Mouse (Mus musculus) cerebellum, adult 11 months (tissue): Measurements from ENCODE around the gene 4931406C07Rik.
"Not testable (repeated sequence)": the region's sequence is repeated elsewhere in the genome, so short reads cannot be mapped to it uniquely, and the experiment has no call there.

ENCODE experiments used
- DNase-seq: peaks from one replicate; pipeline ENCODE4 v3.0.0; 2022

Gene 4931406C07Rik

DNA sequence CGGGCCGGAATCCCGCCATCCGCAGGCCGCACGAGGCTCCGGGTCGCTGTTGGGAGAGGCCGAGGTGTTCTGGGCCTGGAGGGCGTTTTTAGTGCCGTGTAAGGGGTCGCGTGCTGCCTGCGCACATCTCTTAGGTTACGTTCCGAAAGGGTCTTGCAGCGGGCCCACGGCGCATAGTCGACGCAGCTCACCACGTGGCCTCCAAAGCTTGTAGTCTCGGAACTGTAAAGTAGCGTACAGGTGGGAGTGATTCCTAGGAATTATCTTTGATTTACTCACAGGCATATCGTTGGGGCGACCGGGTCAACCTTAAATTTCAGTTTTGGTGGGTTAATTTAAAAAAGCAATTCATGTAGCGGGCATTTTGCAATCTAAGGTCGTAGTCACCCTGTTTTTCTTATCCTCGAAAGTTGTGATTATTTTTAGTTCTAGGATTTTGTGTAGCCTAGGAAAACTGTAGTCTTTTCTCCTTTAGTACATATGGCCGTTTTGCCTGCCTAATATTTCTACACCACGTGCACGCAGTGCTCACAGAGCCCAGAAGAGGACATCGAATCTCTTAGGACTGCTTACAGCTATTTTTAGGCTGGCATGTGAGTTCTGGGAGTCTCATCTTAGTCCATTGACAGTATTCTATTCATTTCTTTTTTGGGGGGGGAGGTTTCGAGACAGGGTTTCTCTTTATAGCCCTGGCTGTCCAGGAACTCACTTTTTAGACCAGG, at the start of gene 4931406C07Rik:
4931406C07Rik (minus strand) TSS at position 51 of the 722 bp plus-strand sequence.
- no peak for DNase-seq

DNA sequence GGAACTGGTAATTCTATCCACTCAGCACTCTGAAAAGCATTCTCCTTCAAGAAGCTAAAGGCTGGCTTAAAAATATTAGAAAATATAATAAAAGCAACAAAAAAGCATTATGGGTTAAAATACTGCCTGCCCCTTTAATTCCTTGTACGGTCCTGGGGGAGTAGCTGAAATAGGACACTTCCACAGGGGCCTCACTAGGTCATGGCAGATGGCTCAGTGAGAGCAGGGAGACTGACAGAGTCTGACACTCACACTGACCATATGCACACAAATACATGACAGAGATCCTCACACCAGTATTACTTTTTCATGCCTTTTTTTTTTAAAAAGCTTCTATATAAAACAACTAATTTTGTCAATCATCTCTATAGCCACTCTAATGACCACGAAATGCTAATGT, 43.7 kb upstream of the 4931406C07Rik start:
- DNase-seq: no peak

GRCm38 (mm10) chr9:15337776-15338175, 31.5 kb upstream of the 4931406C07Rik start:
- no peak for DNase-seq

GRCm38 (mm10) chr9:15318170-15318742, 12.0 kb upstream of the 4931406C07Rik start:
- DNase-seq: no peak

GRCm38 (mm10) chr9:15317223-15318169, 11.2 kb upstream of the 4931406C07Rik start:
- no peak for DNase-seq

DNA sequence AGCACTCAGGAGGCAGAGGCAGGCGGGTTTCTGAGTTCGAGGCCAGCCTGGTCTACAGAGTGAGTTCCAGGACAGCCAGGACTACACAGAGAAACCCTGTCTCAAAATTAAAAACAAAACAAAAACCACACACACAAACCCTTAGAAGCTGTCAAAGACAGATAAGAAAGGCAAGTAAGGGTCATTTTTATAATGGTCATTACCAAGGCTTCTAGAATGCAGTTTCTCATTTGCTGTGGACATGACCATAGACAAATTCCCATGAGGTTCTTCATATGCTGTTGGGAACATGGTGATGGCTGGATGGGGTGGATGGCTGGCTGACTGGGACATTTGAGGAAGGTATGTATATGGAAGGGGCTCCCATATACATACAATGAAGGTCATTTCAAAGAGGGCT, 10.0 kb upstream of the 4931406C07Rik start:
- not testable (repeated sequence) for DNase-seq

DNA sequence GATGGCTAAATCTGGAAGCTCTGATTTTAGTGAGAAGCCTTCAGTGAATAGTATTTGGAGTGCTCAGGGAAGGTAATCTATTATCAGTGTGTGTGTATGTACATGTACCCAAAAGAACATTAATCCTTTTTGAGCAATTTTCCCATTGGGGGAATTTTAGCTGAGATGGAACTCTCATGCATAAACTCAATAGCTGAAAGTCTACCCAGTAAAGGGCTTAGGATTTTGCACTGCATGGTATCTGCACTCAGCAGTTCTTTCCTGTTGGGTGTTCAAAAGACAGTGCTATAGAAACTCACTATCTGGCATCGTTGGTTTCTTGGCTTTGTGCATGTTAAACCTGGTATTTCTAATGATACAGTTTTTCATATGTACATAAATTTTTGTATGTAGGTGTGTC, 8.4 kb upstream of the 4931406C07Rik start:
- DNase-seq: no peak

DNA sequence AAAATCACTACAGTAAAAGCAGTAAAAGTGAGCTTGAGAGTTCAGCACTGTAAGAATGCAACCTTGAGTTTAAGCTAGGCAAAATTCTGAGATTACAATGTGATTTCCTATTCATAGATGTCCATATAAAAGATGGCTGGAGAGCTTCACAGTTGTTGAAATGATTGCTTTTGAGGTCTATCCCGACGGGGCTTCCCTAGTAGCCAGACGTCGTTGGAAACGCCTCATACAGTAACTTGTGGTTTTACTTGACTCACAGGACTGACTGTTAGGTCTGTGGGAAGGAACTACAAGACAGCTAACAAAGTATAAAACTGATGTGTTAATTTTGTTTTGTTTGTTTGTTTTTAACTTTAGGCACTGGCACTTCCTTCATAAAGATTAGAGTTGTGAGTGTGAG, 7.4 kb upstream of the 4931406C07Rik start:
- no peak for DNase-seq

DNA sequence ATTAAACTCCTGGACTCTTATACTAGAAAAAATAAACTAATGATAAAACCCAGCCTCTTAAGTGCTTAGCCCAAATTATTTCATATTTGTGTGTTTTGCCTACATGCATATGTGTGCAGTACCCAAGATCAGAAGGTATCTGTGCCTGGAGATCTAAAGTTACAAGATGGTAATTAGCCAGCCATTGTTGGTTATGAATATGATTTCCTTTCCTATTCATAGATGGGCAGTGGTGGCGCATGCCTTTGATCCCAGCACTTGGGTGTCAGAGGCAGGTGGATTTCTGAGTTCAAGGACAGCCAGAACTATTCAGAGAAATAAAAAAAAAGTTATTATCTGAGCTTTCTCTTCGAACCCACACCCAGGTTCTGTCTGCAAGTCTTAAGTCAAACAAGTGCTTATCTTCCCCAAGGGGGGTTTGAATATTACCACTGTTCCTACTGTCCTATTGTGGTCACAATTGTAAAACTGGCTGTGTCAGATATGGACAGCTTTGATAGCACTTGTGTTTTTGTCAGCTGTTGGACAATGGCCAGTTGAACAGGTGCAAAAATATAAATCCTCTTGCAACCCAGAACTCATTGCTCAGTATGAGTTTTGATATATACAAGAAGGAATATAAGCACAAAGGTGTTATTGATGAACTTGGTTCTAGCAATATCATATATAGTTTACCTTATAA, 5.9 kb upstream of the 4931406C07Rik start:
- no peak for DNase-seq

DNA sequence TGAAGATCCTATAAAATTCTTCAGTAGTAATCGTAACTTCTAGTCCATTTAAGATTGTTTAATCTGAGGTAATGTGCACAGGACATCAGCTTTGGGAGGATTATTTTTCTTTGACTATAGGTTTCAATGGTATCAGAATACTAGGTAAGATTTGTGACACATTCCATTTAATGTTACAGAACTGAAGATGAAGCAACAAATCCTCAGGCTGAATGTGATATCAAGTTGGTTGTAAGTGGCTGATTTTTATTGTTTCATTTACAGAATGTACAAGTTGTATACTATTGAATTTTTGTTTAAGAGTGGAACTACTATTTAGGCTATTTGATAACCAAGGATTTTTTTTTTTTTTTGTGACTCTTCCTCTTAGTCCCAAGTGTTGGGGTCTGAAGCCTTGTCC, 3.9 kb upstream of the 4931406C07Rik start:
- no peak for DNase-seq

DNA sequence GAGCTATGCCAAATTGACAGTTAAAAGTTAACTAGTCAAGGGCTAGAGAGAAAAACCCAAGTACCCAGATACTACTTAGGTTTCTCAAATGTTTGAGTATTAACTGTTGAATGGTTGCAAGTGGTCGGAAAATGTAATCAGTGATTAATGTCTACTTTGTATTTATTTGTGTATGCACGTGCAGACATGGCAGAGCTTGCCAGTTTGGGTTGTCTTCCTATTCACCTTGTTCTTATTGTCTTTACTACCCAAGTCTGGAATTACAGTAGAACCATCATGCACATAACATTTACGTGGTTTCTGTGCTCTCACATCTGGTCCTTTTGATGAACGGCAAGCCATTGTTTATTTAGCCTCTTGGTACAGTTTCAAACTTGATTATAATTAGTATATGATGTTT, 3.2 kb upstream of the 4931406C07Rik start:
- DNase-seq: no peak

DNA sequence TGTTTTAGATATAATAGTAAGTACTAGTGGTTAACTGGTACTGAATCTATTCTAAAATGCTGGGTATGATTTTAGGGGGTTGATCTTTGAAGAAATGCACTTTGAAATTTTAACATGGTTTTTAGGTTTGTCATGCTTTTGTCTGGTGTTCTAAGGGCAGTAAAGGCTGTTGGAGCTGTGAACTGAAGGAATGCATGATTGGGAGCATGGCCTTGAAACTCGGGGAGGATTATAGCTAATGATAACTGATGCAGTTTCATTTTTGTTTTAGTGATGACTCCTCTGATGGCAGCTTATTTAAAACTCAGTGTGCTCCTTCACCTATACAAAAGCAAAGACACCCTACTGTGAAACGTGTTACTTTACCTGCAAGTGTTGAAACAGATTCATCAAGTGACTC, 2.0 kb upstream of the 4931406C07Rik start:
- DNase-seq: no peak

DNA sequence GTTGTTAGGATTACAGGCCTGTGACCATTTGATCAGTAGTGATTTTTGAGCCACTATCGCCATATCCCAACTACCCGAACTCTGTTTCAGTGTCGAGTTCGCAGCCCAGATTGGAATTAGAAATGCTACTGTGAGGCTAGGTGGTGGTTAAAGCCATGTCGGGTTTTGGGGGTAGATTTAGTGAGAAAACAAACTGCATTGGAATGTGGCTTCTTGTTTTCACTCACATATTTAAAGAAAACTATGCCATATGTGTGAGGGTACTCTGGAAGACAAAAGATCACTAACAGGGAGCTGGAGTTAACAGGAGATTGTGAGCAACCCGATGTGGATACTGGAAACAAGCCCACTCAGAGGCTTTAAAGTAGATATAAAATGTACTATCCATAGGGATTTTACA, 1.0 kb upstream of the 4931406C07Rik start:
- no peak for DNase-seq

DNA sequence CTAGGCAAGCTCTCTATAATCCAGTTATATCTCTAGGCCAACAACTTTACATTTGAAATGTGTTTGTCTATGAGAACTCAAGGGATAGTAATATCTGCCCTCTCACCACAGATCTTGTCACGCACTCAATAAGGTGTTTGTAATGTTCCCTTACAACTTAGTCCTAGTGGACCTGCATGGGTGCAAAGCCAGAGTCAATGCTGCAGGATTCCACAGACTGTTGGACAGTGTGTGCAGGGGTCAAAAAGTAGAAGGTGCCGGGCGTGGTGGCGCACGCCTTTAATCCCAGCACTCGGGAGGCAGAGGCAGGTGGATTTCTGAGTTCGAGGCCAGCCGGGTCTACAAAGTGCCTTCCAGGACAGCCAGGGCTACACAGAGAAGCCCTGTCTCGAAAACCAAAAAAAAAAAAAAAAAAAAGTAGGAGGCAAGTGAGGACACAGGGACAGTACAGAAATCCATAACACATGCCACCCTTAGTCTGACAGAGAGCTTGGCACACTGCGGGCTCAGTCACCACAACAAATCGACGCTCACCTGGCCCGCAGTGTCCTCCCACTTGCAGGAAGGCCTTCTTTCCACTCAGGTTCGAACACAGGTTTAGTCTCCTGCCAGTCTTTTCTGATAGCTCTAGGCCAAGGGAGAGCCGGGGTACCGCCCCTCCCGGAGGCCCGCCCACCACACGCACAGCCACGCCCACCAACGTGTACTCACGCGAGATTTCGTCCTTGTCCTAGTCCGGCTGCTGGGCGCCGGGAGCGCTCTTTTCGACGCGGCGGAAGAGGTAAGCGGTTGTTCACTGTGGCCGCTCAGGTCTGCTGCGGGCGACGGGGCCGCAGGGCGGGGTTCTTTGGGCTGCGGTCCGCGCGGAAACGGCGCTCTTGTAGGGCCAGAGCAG, 498 bp downstream of the 4931406C07Rik start, which contains the start of gene Taf1d:
Taf1d (plus strand) TSS at position 712 of the 895 bp plus-strand sequence.
- DNase-seq: peak; percentile 96

GRCm38 (mm10) chr9:15302881-15303280, 3.4 kb downstream of the 4931406C07Rik start:
- DNase-seq: no peak

- not testable (repeated sequence) for DNase-seq
These were observed 4.2 kb downstream of the 4931406C07Rik start for GRCm38 (mm10) chr9:15302006-15302405.

GRCm38 (mm10) chr9:15301399-15301798, 4.8 kb downstream of the 4931406C07Rik start:
- DNase-seq: no peak

- DNase-seq: no peak
These were observed 6.2 kb downstream of the 4931406C07Rik start for GRCm38 (mm10) chr9:15300056-15300455.

DNA sequence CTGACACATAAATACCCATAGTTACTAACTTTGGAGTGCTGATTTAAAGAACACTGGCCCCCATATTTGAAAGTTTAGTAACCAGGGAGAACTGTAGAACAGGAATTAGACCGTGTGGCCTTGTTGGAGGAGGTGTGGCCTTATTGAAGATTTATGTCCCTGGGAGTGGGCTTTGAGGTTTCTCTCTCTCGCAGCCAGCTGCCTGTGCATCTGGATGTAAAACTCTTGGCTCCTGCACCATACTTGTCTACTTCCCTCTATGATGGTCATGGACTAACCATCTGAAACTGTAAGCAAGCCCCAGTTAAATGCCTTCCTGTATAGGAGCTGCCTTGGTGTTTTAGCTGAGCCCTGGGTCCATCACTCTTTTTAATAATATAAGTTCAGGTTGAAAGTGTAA, 7.8 kb downstream of the 4931406C07Rik start:
- DNase-seq: no peak

DNA sequence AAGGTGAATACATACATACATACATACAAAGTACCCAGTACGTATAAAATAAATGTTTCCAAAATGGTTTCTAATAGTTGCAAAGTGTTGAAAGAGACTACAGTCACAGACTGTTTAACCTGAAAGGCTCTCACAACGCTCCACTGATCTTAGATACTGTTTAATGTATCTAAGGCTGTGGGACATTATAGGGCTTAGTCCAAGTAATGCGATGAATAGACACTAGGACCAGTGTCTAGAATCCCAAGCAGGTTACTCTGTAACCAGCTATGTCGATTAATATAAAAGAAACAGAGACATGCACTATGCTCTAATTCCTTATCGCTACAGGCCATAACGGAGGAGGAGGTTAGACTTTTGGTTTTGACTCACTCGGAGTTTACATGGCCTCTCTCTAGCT, 9.1 kb downstream of the 4931406C07Rik start:
- DNase-seq: no peak

GRCm38 (mm10) chr9:15289251-15289650, 17.0 kb downstream of the 4931406C07Rik start:
- no peak for DNase-seq

- DNase-seq: no peak
These were observed 17.8 kb downstream of the 4931406C07Rik start for GRCm38 (mm10) chr9:15288402-15288801.
